Comparison of ENCODE assay signal across 28 mouse cellular contexts in the genomic region with DNA sequence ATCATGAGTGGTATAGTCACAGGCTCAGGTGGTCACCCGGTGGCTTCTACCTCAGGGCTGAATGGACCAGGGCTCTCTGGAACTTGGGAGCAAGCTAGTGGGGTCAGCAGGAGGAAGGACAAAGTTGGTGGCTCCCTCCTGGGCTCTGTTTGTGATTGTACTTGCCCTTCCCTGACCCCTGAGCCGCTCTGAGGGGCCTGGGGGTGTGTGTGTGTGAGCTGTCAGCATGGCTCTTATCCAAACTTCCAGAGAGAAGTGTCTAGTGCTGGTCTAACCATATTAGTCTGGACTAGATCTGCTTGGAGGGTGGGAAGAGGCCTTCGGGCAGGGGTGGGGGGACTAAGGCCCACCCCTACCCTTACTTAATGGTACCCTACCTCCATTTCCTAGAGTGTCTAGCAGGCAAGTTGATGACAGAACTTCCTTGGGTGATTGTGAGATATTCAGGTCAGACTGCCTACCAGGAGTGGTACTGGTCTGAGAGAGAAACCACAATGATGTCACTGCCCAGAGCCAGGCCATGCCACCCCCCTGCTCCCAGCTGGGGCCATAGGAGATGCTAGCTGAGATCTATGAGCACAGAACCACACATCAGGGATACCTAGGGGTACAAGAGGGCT. TPM values are rescaled to one million over a fixed set of nuclear protein-coding genes. Genes with fewer than 3 reads are reported as not detected.
A peak's percentile ranks its signal among the peaks of the same experiment; 100 is the strongest.
DNase-seq lines count a peak whose midpoint lies in the region; ATAC-seq and TF ChIP-seq lines count a peak whose summit lies in the region.
"Had no signal": no experiment of that assay in that cellular context is flagged by ENCODE, and none has a peak within 500 bp of the region (broad histone marks: within the 10 kb centered on the region; RNA-seq: fewer than 3 reads in every experiment).

No protein-coding gene starts in this region.

- 0 out of 2 replicates have a peak, but pooled peaks cover 2% of the 10 kb centered on the region for H3K27me3 ChIP-seq in heart, embryonic 11.5 days (ENCODE audit: control insufficient read depth, insufficient read depth, low read length)
- H3K27me3 ChIP-seq in heart, embryonic 15.5 days, result no peaks in the 10 kb centered on the region
- H3K27me3 ChIP-seq in heart, adult 2 months (ENCODE audit: control insufficient read depth, insufficient read depth, low read length), result no peaks in the 10 kb centered on the region
- no peaks in the 10 kb centered on the region for H3K27me3 ChIP-seq in liver, embryonic 12.5 days (replicated peaks)
- H3K27me3 ChIP-seq in liver, postnatal 0 days (ENCODE audit: insufficient read depth, low read length), result no peaks in the 10 kb centered on the region
- H3K27me3 ChIP-seq in stomach, postnatal 0 days (ENCODE audit: control insufficient read depth, insufficient read depth, low read length), result no peaks in the 10 kb centered on the region
- H3K27me3 ChIP-seq in midbrain, embryonic 10.5 days (ENCODE audit: low read depth, poor library complexity, severe bottlenecking), result no peaks in the 10 kb centered on the region
- H3K27me3 ChIP-seq: embryonic facial prominence, embryonic 13.5 days; forebrain, embryonic 12.5 days; intestine, embryonic 15.5 days; Patski had no signal

- intact Hi-C loops in heart, postnatal 14 days (cut with DNase I), result no loop called here
- intact Hi-C loops in heart, adult 2 months (cut with DNase I), result no loop called here

- TF ChIP-seq POLR2A in heart, adult 2 months (IDR thresholded peaks at IDR 0.05; ENCODE audit: insufficient read depth, low read depth, low read length), result no peak

- peaks cover 62% of the 10 kb centered on the region for H3K36me3 ChIP-seq in heart, embryonic 11.5 days (ENCODE audit: control insufficient read depth, insufficient read depth, low read length)
- peaks cover 77% of the 10 kb centered on the region for H3K36me3 ChIP-seq in heart, embryonic 15.5 days
- no peaks in the 10 kb centered on the region for H3K36me3 ChIP-seq in heart, adult 2 months (ENCODE audit: control insufficient read depth, insufficient read depth, low read length)
- peaks cover 88% of the 10 kb centered on the region for H3K36me3 ChIP-seq in liver, embryonic 12.5 days
- peaks cover 80% of the 10 kb centered on the region for H3K36me3 ChIP-seq in liver, postnatal 0 days (replicated peaks; ENCODE audit: insufficient read depth, low read length)
- H3K36me3 ChIP-seq in stomach, postnatal 0 days (ENCODE audit: control insufficient read depth, insufficient read depth, low read length), result peaks cover 55% of the 10 kb centered on the region
- H3K36me3 ChIP-seq in midbrain, embryonic 10.5 days, result peaks cover 87% of the 10 kb centered on the region

- no peaks in the 10 kb centered on the region for H3K9me3 ChIP-seq in heart, embryonic 11.5 days (replicated peaks; ENCODE audit: control insufficient read depth, low read length)
- H3K9me3 ChIP-seq in heart, embryonic 15.5 days (replicated peaks), result no peaks in the 10 kb centered on the region
- H3K9me3 ChIP-seq in liver, embryonic 12.5 days (replicated peaks), result no peaks in the 10 kb centered on the region
- no peaks in the 10 kb centered on the region for H3K9me3 ChIP-seq in liver, postnatal 0 days (ENCODE audit: low read length)
- no peaks in the 10 kb centered on the region for H3K9me3 ChIP-seq in stomach, postnatal 0 days (ENCODE audit: control insufficient read depth, low read length)
- no peaks in the 10 kb centered on the region for H3K9me3 ChIP-seq in midbrain, embryonic 10.5 days (replicated peaks)
- H3K9me3 ChIP-seq: embryonic facial prominence, embryonic 13.5 days; forebrain, embryonic 12.5 days; G1E; hindbrain, embryonic 10.5 days; intestine, embryonic 15.5 days had no signal

- WGBS in heart, embryonic 11.5 days (ENCODE audit: insufficient replicate concordance), result 36% methylated on average over 3 of the region's 3 CpGs
- WGBS in heart, embryonic 15.5 days, result 30% methylated on average over 3 of the region's 3 CpGs
- WGBS in heart, adult 2 months, result 54% methylated on average over 3 of the region's 3 CpGs
- 84% methylated on average over 3 of the region's 3 CpGs for WGBS in liver, embryonic 12.5 days (ENCODE audit: insufficient replicate concordance)
- WGBS in liver, postnatal 0 days (ENCODE audit: insufficient replicate concordance), result 79% methylated on average over 3 of the region's 3 CpGs
- WGBS in stomach, postnatal 0 days, result 61% methylated on average over 3 of the region's 3 CpGs
- WGBS in midbrain, embryonic 10.5 days, result 85% methylated on average over 3 of the region's 3 CpGs

- TF ChIP-seq CTCF in heart, adult 2 months (IDR thresholded peaks at IDR 0.05), result no peak
- TF ChIP-seq CTCF in liver, postnatal 0 days (IDR thresholded peaks at IDR 0.05; ENCODE audit: low read depth), result no peak
- no peak for TF ChIP-seq CTCF in stomach, postnatal 0 days (IDR thresholded peaks at IDR 0.05; ENCODE audit: low read depth)

- no peak overlapping the region for H3K4me3 ChIP-seq in heart, embryonic 11.5 days (ENCODE audit: low read depth, low read length)
- H3K4me3 ChIP-seq in heart, embryonic 15.5 days, result no peak overlapping the region
- H3K4me3 ChIP-seq in heart, adult 2 months, result no peak overlapping the region
- no peak overlapping the region for H3K4me3 ChIP-seq in liver, embryonic 12.5 days
- no peak overlapping the region for H3K4me3 ChIP-seq in liver, postnatal 0 days (ENCODE audit: low read depth, low read length)
- no peak overlapping the region for H3K4me3 ChIP-seq in stomach, postnatal 0 days (ENCODE audit: low read depth, low read length)
- H3K4me3 ChIP-seq in midbrain, embryonic 10.5 days, result no peak overlapping the region
- H3K4me3 ChIP-seq: embryonic facial prominence, embryonic 13.5 days; forebrain, embryonic 12.5 days; hindbrain, embryonic 10.5 days; intestine, embryonic 15.5 days had no signal

- peak overlapping the region; percentile 44; the same call in 1 of the 2 replicates for H3K9ac ChIP-seq in heart, embryonic 11.5 days (ENCODE audit: low read depth, low read length)
- 0 out of 2 replicates have a peak overlapping the region, but pooled peaks have one; percentile 18 for H3K9ac ChIP-seq in heart, embryonic 15.5 days
- no peak overlapping the region for H3K9ac ChIP-seq in heart, adult 2 months (ENCODE audit: low read depth, low read length)
- H3K9ac ChIP-seq in liver, embryonic 12.5 days, result no peak overlapping the region
- H3K9ac ChIP-seq in liver, postnatal 0 days (replicated peaks), result no peak overlapping the region
- no peak overlapping the region for H3K9ac ChIP-seq in stomach, postnatal 0 days (ENCODE audit: low read length)
- H3K9ac ChIP-seq: embryonic facial prominence, embryonic 13.5 days; forebrain, embryonic 12.5 days; hindbrain, embryonic 14.5 days; intestine, embryonic 15.5 days had no signal

- peaks cover 18% of the 10 kb centered on the region for H3K4me1 ChIP-seq in heart, embryonic 11.5 days (ENCODE audit: control insufficient read depth, insufficient read depth, low read length)
- H3K4me1 ChIP-seq in heart, embryonic 15.5 days (replicated peaks), result peaks cover 28% of the 10 kb centered on the region
- no peaks in the 10 kb centered on the region for H3K4me1 ChIP-seq in heart, adult 2 months (ENCODE audit: control insufficient read depth, insufficient read depth, low read length)
- H3K4me1 ChIP-seq in liver, embryonic 12.5 days, result no peaks in the 10 kb centered on the region
- no peaks in the 10 kb centered on the region for H3K4me1 ChIP-seq in liver, postnatal 0 days (ENCODE audit: insufficient read depth)
- no peaks in the 10 kb centered on the region for H3K4me1 ChIP-seq in stomach, postnatal 0 days (replicated peaks; ENCODE audit: control insufficient read depth, insufficient read depth)
- H3K4me1 ChIP-seq in midbrain, embryonic 10.5 days, result no peaks in the 10 kb centered on the region
- H3K4me1 ChIP-seq: embryonic facial prominence, embryonic 13.5 days; forebrain, embryonic 12.5 days; hindbrain, embryonic 10.5 days; intestine, embryonic 15.5 days had no signal

- peak overlapping the region; percentile 83 for H3K27ac ChIP-seq in heart, embryonic 11.5 days (ENCODE audit: low read depth, low read length)
- H3K27ac ChIP-seq in heart, embryonic 15.5 days, result peak overlapping the region; percentile 64
- H3K27ac ChIP-seq in heart, adult 2 months, result no peak overlapping the region
- H3K27ac ChIP-seq in liver, embryonic 12.5 days, result no peak overlapping the region
- H3K27ac ChIP-seq in liver, postnatal 0 days (ENCODE audit: low read depth), result no peak overlapping the region
- no peak overlapping the region for H3K27ac ChIP-seq in stomach, postnatal 0 days (replicated peaks)
- no peak overlapping the region for H3K27ac ChIP-seq in midbrain, embryonic 10.5 days (replicated peaks)
- H3K27ac ChIP-seq: embryonic facial prominence, embryonic 13.5 days; hindbrain, embryonic 10.5 days; hindbrain, embryonic 14.5 days; intestine, embryonic 15.5 days had no signal

- ATAC-seq in heart, embryonic 11.5 days (replicated peaks; ENCODE audit: insufficient number of reproducible peaks, low FRiP score, low TSS enrichment), result peak; percentile 50; the same call in 1 of the 2 replicates
- ATAC-seq in heart, embryonic 15.5 days (replicated peaks; ENCODE audit: insufficient number of reproducible peaks, insufficient read depth, low FRiP score, low read depth), result peak; percentile 67; the same call in 1 of the 2 replicates
- 0 out of 2 replicates have a peak, but pooled peaks have one; percentile 30 for ATAC-seq in liver, embryonic 12.5 days
- ATAC-seq in liver, postnatal 0 days, result no peak
- ATAC-seq in stomach, postnatal 0 days (ENCODE audit: low FRiP score, low TSS enrichment), result peak; percentile 28; the same call in 1 of the 2 replicates
- ATAC-seq: activated CD4-positive, CD25-positive, alpha-beta regulatory T cell, adult 4 months; CD4-positive, CD25-positive, alpha-beta regulatory T cell, adult 4 months; forebrain, embryonic 16.5 days; intestine, embryonic 15.5 days; Patski had no signal

- TF ChIP-seq EP300 in heart, adult 2 months (IDR thresholded peaks at IDR 0.05; ENCODE audit: insufficient read depth, low read depth, low read length), result no peak
- no peak for TF ChIP-seq EP300 in liver, postnatal 0 days (IDR thresholded peaks at IDR 0.05; ENCODE audit: low read depth)
- TF ChIP-seq EP300 in stomach, postnatal 0 days (optimal IDR thresholded peaks at IDR 0.05), result no peak

- peaks cover 1% of the 10 kb centered on the region; the same call in 1 of the 2 replicates for H3K79me2 ChIP-seq in heart, adult 2 months (replicated peaks; ENCODE audit: control insufficient read depth, insufficient read depth, low read length)

- peak overlapping the region; percentile 33; the same call in 1 of the 2 replicates for H3K4me2 ChIP-seq in heart, embryonic 11.5 days
- no peak overlapping the region for H3K4me2 ChIP-seq in heart, embryonic 15.5 days
- H3K4me2 ChIP-seq in liver, embryonic 12.5 days, result no peak overlapping the region
- no peak overlapping the region for H3K4me2 ChIP-seq in liver, postnatal 0 days (ENCODE audit: low read depth, low read length)
- no peak overlapping the region for H3K4me2 ChIP-seq in stomach, postnatal 0 days (replicated peaks; ENCODE audit: low read depth)
- H3K4me2 ChIP-seq: embryonic facial prominence, embryonic 13.5 days; forebrain, embryonic 12.5 days; hindbrain, embryonic 14.5 days; intestine, embryonic 15.5 days had no signal

- no peak for DNase-seq in heart, postnatal 14 days
- no peak for DNase-seq in heart, adult 2 months
- no peak for DNase-seq in liver, postnatal 0 days
- DNase-seq in stomach, postnatal 0 days (ENCODE audit: low spot score), result no peak
- DNase-seq in midbrain, embryonic 10.5 days (ENCODE audit: low spot score), result no peak
- DNase-seq: adrenal gland, postnatal 14 days; B cell, adult 2 months; cerebellum, adult 11-12 months; cerebellum, adult 9-11 months; cerebellum, postnatal 36 days; gastrocnemius, postnatal 10 days; kidney, adult 9 months; kidney, postnatal 10 days had no signal

RNA-seq across cellular contexts. Expression of a gene that starts 19.1 kb away (rescaled TPM):
- polyA plus RNA-seq in heart, embryonic 11.5 days (2014; fragmentation: Nextera tagmentation; extraction: Ambion mirVana), result 69.4 and 78.6 TPM in 2 replicates
- 10 to 100 TPM; 85.0 to 86.8 TPM for total RNA-seq in heart, postnatal 14 days (2021)
- 76.1 and 76.3 TPM in 2 replicates for polyA plus RNA-seq in heart, embryonic 15.5 days (2015; fragmentation: Nextera tagmentation; extraction: Ambion mirVana)
- 10 to 100 TPM; 82.9 to 88.2 TPM for total RNA-seq in heart, adult 2 months (2021)
- 109 and 140 TPM in 2 replicates for polyA plus RNA-seq in heart, adult 2 months (2012; rRNA removed)
- polyA plus RNA-seq in liver, embryonic 12.5 days (2016; fragmentation: Nextera tagmentation; extraction: Ambion mirVana), result 43.9 and 48.0 TPM in 2 replicates
- polyA plus RNA-seq in liver, postnatal 0 days (2015; fragmentation: Nextera tagmentation; extraction: Ambion mirVana), result 38.7 and 43.0 TPM in 2 replicates
- polyA plus RNA-seq in stomach, postnatal 0 days (2015; fragmentation: Nextera tagmentation; extraction: Ambion mirVana), result 71.5 and 75.0 TPM in 2 replicates
- polyA plus RNA-seq in midbrain, embryonic 10.5 days (2016; fragmentation: Nextera tagmentation; extraction: Ambion mirVana), result 54.5 and 64.7 TPM in 2 replicates

RNA-seq across cellular contexts. Expression of a gene that starts 32.8 kb away (rescaled TPM):
- polyA plus RNA-seq in heart, embryonic 11.5 days (2014; fragmentation: Nextera tagmentation; extraction: Ambion mirVana), result 9.4 and 12.8 TPM in 2 replicates
- total RNA-seq in heart, postnatal 14 days (2021), result 10 to 100 TPM; 29.5 to 30.1 TPM
- 7.9 and 13.2 TPM in 2 replicates for polyA plus RNA-seq in heart, embryonic 15.5 days (2015; fragmentation: Nextera tagmentation; extraction: Ambion mirVana)
- total RNA-seq in heart, adult 2 months (2021), result 10 to 100 TPM; 27.7 to 32.4 TPM
- polyA plus RNA-seq in heart, adult 2 months (2012; rRNA removed), result 17.7 and 17.8 TPM in 2 replicates
- 14.5 and 17.6 TPM in 2 replicates for polyA plus RNA-seq in liver, embryonic 12.5 days (2016; fragmentation: Nextera tagmentation; extraction: Ambion mirVana)
- polyA plus RNA-seq in liver, postnatal 0 days (2015; fragmentation: Nextera tagmentation; extraction: Ambion mirVana), result 4.7 and 5.2 TPM in 2 replicates
- 5.9 and 6.2 TPM in 2 replicates for polyA plus RNA-seq in stomach, postnatal 0 days (2015; fragmentation: Nextera tagmentation; extraction: Ambion mirVana)
- polyA plus RNA-seq in midbrain, embryonic 10.5 days (2016; fragmentation: Nextera tagmentation; extraction: Ambion mirVana), result 16.9 and 17.6 TPM in 2 replicates

RNA-seq across cellular contexts. Expression of a gene that starts 44.1 kb away (rescaled TPM):
- 0.23 TPM in 1 of 2 replicates, not detected in the other for polyA plus RNA-seq in heart, embryonic 11.5 days (2014; fragmentation: Nextera tagmentation; extraction: Ambion mirVana)
- not detected for total RNA-seq in heart, postnatal 14 days (2021)
- polyA plus RNA-seq in heart, embryonic 15.5 days (2015; fragmentation: Nextera tagmentation; extraction: Ambion mirVana), result 0.16 and 0.36 TPM in 2 replicates
- total RNA-seq in heart, adult 2 months (2021), result not detected
- polyA plus RNA-seq in heart, adult 2 months (2012; rRNA removed), result not detected in 2 replicates
- 0.33 and 0.36 TPM in 2 replicates for polyA plus RNA-seq in liver, embryonic 12.5 days (2016; fragmentation: Nextera tagmentation; extraction: Ambion mirVana)
- 0.07 and 0.11 TPM in 2 replicates for polyA plus RNA-seq in liver, postnatal 0 days (2015; fragmentation: Nextera tagmentation; extraction: Ambion mirVana)
- polyA plus RNA-seq in stomach, postnatal 0 days (2015; fragmentation: Nextera tagmentation; extraction: Ambion mirVana), result 0.10 and 0.18 TPM in 2 replicates
- 0.32 and 0.74 TPM in 2 replicates for polyA plus RNA-seq in midbrain, embryonic 10.5 days (2016; fragmentation: Nextera tagmentation; extraction: Ambion mirVana)
- total RNA-seq: adrenal gland, adult 18-20 months; adrenal gland, postnatal 14 days; gastrocnemius, postnatal 10 days; gastrocnemius, postnatal 4 days had no signal
- polyA plus RNA-seq: CD4-positive, CD25-positive, alpha-beta regulatory T cell, adult 4 months; G1E had no signal

RNA-seq across cellular contexts. Expression of a gene that starts 45.9 kb away (rescaled TPM):
- 222 and 243 TPM in 2 replicates for polyA plus RNA-seq in heart, embryonic 11.5 days (2014; fragmentation: Nextera tagmentation; extraction: Ambion mirVana)
- 10 to 100 TPM; 41.8 to 47.6 TPM for total RNA-seq in heart, postnatal 14 days (2021)
- 187 and 209 TPM in 2 replicates for polyA plus RNA-seq in heart, embryonic 15.5 days (2015; fragmentation: Nextera tagmentation; extraction: Ambion mirVana)
- 10 to 100 TPM; 33.0 to 36.1 TPM for total RNA-seq in heart, adult 2 months (2021)
- polyA plus RNA-seq in heart, adult 2 months (2012; rRNA removed), result 23.4 and 45.3 TPM in 2 replicates
- 182 and 187 TPM in 2 replicates for polyA plus RNA-seq in liver, embryonic 12.5 days (2016; fragmentation: Nextera tagmentation; extraction: Ambion mirVana)
- polyA plus RNA-seq in liver, postnatal 0 days (2015; fragmentation: Nextera tagmentation; extraction: Ambion mirVana), result 48.3 and 51.9 TPM in 2 replicates
- polyA plus RNA-seq in stomach, postnatal 0 days (2015; fragmentation: Nextera tagmentation; extraction: Ambion mirVana), result 119 and 123 TPM in 2 replicates
- polyA plus RNA-seq in midbrain, embryonic 10.5 days (2016; fragmentation: Nextera tagmentation; extraction: Ambion mirVana), result 447 and 477 TPM in 2 replicates

Comparison
In these comparisons a context has a peak if more than half of its experiments do, and no peak if none do; other contexts are left out.
1. H3K27ac ChIP-seq: peak in heart, embryonic 11.5 days (single experiment) and heart, embryonic 15.5 days (single experiment); none in heart, adult 2 months (single experiment), liver, embryonic 12.5 days (single experiment), liver, postnatal 0 days (single experiment), stomach, postnatal 0 days (single experiment) and midbrain, embryonic 10.5 days (single experiment).
2. H3K9ac ChIP-seq: peak in heart, embryonic 11.5 days (single experiment) and heart, embryonic 15.5 days (single experiment); none in heart, adult 2 months (single experiment), liver, embryonic 12.5 days (single experiment), liver, postnatal 0 days (single experiment) and stomach, postnatal 0 days (single experiment).